Mouse (Mus musculus) erythroid progenitor cell, adult 5-6 weeks (primary cell): ENCODE measurements around the gene 1700015F17Rik. TPM values are rescaled to one million over a fixed set of nuclear protein-coding genes. Genes with fewer than 3 reads are reported as not detected.

ENCODE experiments used
- ATAC-seq: replicated peaks from 2 replicates; pipeline ENCODE4 v1.8.0; 2016; ENCODE audit warnings: moderate number of reproducible peaks, mild to moderate bottlenecking, moderate TSS enrichment, inconsistent platforms; ENCODE audit not compliant: poor library complexity, low FRiP score, severe bottlenecking
- total RNA-seq, 2 experiments: library from RNA; stranded (forward) in 1 of 2; stranded (reverse) in 1 of 2; fragments of 150-400 nt in 1 of 2; fragments of 186-747, 209-891 nt in 1 of 2; gene quantifications; 2 replicates each; pipeline versions ENCODE4 v1.2.3 to v1.2.4; 2015 to 2017; ENCODE audit warnings: low replicate concordance in 2 of 2

1700015F17Rik gene
- total RNA-seq, 2 experiments from 2014 or later = not detected

DNA sequence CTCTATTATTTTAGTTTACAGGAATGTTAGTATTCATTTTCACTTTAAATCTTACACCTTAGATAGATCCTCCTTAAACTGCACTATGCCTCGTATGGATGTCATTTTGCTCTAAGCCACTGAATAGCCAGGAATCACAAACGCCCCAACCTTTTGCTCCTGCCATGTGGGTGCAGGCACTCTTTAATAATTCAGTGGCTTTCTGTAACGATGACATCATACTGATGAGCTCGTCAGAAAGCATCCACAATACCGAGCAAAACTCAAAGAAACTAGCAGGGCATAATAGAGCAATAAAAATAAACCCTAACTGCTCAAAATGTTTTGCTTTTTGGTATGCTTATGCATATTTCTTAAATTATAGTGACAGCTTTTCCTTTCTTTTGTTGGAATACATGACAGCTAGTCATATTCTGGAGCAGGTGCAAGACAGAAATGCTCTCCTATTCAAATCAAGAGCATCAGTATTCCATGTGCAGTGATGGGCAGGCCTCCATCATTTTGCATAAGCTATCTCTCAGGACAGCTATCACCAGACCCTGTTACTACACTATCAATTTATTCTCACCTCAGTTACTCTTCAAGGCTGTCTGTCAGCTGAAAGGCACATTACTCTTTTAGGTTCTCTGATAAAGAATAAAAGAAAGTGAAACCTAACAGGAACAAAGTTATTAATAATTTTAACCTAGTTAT lies 47.1 kb downstream of the 1700015F17Rik start:
- ATAC-seq = no peak

GRCm38 (mm10) chr5:5423723-5424171 lies 55.2 kb downstream of the 1700015F17Rik start:
- no peak for ATAC-seq

DNA sequence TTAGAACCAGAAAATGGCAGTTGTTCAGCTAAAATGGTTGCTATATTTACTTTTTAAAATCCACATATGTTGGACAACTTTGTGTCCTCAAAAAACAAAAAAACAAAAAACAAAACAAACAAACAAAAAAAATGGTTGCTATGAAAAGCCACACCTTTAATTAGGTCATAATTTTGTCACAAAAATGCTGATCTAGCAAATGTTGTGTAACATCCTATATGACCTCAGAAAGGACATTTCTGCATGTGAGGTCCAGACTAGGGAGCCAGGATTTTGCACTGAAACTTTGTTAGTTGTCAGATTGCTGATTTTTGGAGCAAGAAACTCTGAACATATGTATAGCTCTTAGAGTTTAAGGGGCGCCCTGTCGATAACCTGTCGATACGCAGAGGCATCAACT lies 55.9 kb downstream of the 1700015F17Rik start:
- no peak for ATAC-seq

DNA sequence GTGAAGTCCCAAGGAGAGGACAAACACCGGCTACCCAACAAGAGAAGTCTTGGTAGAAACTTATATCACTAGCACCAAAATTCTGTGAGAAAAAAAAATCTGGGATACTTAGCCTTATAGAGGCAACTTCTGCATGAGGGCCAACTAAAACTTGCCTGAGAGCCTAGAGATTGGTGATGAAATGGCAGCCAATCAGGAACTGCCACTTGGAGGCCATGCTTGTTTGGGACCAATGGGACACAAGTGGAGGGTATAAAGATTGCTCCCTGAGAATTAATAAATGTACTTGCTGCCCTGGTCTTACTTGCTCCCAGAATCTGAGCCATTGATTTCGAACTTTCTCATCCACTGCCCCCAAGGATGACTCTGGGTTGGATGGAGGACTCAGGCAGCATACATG lies 57.5 kb downstream of the 1700015F17Rik start:
- ATAC-seq = no peak

DNA sequence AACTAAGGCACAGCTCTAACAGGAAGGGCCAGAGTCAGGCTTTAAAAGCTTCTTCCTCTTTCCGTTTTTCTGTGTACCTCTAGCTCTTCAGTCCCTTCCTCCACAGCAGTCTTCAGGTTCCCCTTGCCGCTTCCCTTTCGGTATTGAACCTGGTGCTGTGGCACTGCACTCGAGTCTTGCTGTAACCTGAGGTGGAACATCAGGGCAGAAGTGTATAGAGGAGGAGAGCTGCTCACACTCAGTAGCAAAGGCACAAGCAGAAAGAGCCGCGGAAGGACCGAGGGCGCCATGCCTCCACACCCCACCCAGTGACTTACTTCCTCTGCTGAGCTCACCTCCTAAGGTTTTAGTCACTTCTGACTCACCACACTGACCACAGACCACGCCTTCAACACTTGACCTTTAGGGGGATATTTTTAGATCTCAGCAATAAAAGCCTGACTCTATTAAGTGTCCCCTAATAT lies 58.9 kb downstream of the 1700015F17Rik start, which contains the start of gene Cdk14:
Cdk14 (minus strand) TSS at position 321 of the 464 bp plus-strand sequence.
- ATAC-seq = no peak

DNA sequence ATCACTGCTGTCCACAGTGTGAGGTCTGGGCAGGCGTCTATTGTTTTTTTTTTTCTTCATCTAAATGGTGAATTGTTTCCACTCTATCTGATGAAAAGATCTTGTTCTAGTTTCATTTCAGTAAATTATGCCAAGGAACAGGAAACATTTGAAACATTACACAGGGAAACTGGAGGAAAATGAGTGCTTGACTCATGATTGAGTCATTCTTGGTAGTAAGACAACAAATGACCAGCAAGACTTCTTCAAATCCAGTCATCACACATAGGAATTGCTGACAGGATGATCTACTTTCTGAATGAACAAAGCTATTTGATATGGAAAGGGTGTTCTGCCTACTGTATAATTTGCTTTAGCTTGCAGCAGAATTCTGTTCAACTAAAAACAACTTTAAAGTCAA lies 59.7 kb downstream of the 1700015F17Rik start:
- no peak for ATAC-seq

- ATAC-seq = no peak
These were observed 64.1 kb downstream of the 1700015F17Rik start for GRCm38 (mm10) chr5:5414835-5415234.

- no peak for ATAC-seq
These were observed 67.1 kb downstream of the 1700015F17Rik start for GRCm38 (mm10) chr5:5411886-5412285.

GRCm38 (mm10) chr5:5401986-5402385 lies 77.0 kb downstream of the 1700015F17Rik start:
- ATAC-seq = no peak

GRCm38 (mm10) chr5:5392786-5393185 lies 86.2 kb downstream of the 1700015F17Rik start:
- no peak for ATAC-seq

Other genes starting within 250 kb of the 1700015F17Rik start
- 0.72 and 2.5 TPM in 2 replicates for gene Cdk14, start 58.8 kb downstream of the 1700015F17Rik start, total RNA-seq (2015; ENCODE audit: low replicate concordance)
- 1.0 TPM in 1 of 2 replicates, not detected in the other for gene Cdk14, start 58.8 kb downstream of the 1700015F17Rik start, total RNA-seq (2017; ENCODE audit: low replicate concordance)
- not detected in 2 replicates for gene Cldn12, start 35.8 kb upstream of the 1700015F17Rik start, total RNA-seq (2015; ENCODE audit: low replicate concordance)
- 0.77 and 0.83 TPM in 2 replicates for gene Cldn12, start 35.8 kb upstream of the 1700015F17Rik start, total RNA-seq (2017; ENCODE audit: low replicate concordance)
- 8.6 and 9.6 TPM in 2 replicates for gene Gtpbp10, start 80.4 kb upstream of the 1700015F17Rik start, total RNA-seq (2015; ENCODE audit: low replicate concordance)
- 0.98 and 9.4 TPM in 2 replicates for gene Gtpbp10, start 80.4 kb upstream of the 1700015F17Rik start, total RNA-seq (2017; ENCODE audit: low replicate concordance)
- gene Gm8773, start 94.7 kb upstream of the 1700015F17Rik start, total RNA-seq (2015; ENCODE audit: low replicate concordance) = not detected in 2 replicates
- not detected in 2 replicates for gene Gm8773, start 94.7 kb upstream of the 1700015F17Rik start, total RNA-seq (2017; ENCODE audit: low replicate concordance)
- not detected in 2 replicates for gene Cfap69, start 185.1 kb upstream of the 1700015F17Rik start, total RNA-seq (2015; ENCODE audit: low replicate concordance)
- gene Cfap69, start 185.1 kb upstream of the 1700015F17Rik start, total RNA-seq (2017; ENCODE audit: low replicate concordance) = not detected in 2 replicates
- not detected in 2 replicates for gene Steap2, start 215.4 kb upstream of the 1700015F17Rik start, total RNA-seq (2015; ENCODE audit: low replicate concordance)
- not detected in 2 replicates for gene Steap2, start 215.4 kb upstream of the 1700015F17Rik start, total RNA-seq (2017; ENCODE audit: low replicate concordance)